In the genomic region with DNA sequence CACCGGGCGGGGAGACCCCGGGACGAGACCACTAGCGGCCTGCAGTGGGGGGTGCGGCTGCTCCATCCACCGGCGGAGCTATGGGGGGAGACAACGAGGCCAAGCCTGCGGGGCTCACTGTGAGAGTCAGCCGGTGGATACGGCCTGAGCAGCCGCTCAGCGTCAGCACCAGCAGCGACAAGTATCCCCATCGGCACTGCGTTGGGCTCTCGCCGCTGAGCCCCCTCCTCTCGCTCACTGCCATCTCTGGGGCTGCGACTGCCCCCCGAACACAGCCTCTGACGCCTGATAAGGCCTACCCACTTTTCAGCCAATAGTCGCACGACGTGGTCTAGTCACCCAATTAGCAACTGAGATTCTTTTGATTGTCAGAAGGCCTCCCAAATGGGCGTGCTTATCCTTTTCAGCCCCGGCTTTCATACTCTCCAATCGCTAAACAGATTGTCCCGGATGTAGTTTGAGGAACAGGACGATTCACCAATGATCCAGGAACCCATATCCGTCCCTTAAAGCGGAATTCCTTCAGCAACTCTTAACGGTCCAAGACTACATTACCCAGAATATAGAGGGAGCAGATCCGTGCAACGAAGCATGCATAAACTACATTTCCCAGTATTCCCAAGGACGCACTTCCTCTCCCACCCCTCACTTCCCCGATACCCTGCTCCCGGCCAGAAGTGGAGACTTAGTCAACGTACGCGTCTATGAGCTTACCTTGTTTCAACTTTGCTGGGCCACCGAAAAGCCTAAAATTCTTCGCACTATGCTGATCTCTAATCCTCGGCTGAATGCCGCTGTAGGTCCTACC, we compare ENCODE assay signal across 8 mouse cellular contexts. TPM values are rescaled to one million over a fixed set of nuclear protein-coding genes. Genes with fewer than 3 reads are reported as not detected.
DNase-seq lines count a peak whose midpoint lies in the region; ATAC-seq lines count a peak whose summit lies in the region.

No protein-coding gene starts in this region.

- WGBS in lung, embryonic 16.5 days: under 1% methylated on average over 45 of the region's 46 CpGs

- H3K9me3 ChIP-seq in lung, embryonic 16.5 days (ENCODE audit: control insufficient read depth, low read length): no peaks in the 10 kb centered on the region

- H3K27ac ChIP-seq in lung, embryonic 16.5 days (ENCODE audit: low read length): peak overlapping the region; percentile 95

- no peaks in the 10 kb centered on the region for H3K27me3 ChIP-seq in lung, embryonic 16.5 days (ENCODE audit: control insufficient read depth, insufficient read depth, low read depth, low read length)

- peak overlapping the region; percentile 76 for H3K4me3 ChIP-seq in lung, embryonic 16.5 days (ENCODE audit: low read length)

- peaks cover 6% of the 10 kb centered on the region; the same call in 1 of the 2 replicates for H3K36me3 ChIP-seq in lung, embryonic 16.5 days (ENCODE audit: control insufficient read depth, insufficient read depth, low read length)

- DNase-seq in MEL-GATA-1-ER (ENCODE audit: extremely low read depth, low read depth): peak; percentile 100
- peak; percentile 93 for DNase-seq in cerebellum, adult 8-10 months
- peak; percentile 99 for DNase-seq in forelimb bud, embryonic 11.5 days (ENCODE audit: low read depth, low spot score)
- peak; percentile 97 for DNase-seq in layer of hippocampus, adult 9-10 months (ENCODE audit: low spot score)
- peak; percentile 68 for DNase-seq in ovary, postnatal 10 days (ENCODE audit: low spot score)
- peak; percentile 86 to 93 for DNase-seq in thymus, postnatal 10 days (ENCODE audit: low spot score in 2 of 2)

- H3K4me2 ChIP-seq in lung, embryonic 16.5 days (ENCODE audit: low read depth, low read length): peak overlapping the region; percentile 94

- peak; percentile 78 to 79 for ATAC-seq in hematopoietic stem cell, adult 5-6 weeks (replicated peaks in 1 of 2; ENCODE audit: insufficient read depth in 1 of 2, low FRiP score in 2 of 2, low TSS enrichment in 1 of 2, low read depth in 1 of 2, poor library complexity in 2 of 2, severe bottlenecking in 2 of 2)
- ATAC-seq in lung, embryonic 16.5 days (ENCODE audit: low read depth): peak; percentile 90

- H3K9ac ChIP-seq in lung, embryonic 16.5 days (ENCODE audit: low read length): peak overlapping the region; percentile 87

- H3K4me1 ChIP-seq in lung, embryonic 16.5 days (replicated peaks; ENCODE audit: control insufficient read depth, insufficient read depth, low read length): peaks cover 20% of the 10 kb centered on the region

RNA-seq across cellular contexts. Expression of a gene that starts 0.6 kb away (rescaled TPM):
- 14.9 and 19.1 TPM in 2 replicates for total RNA-seq in hematopoietic stem cell, adult 5-6 weeks (2017)
- 41.0 and 44.2 TPM in 2 replicates for polyA plus RNA-seq in lung, embryonic 16.5 days (2015; fragmentation: Nextera tagmentation; extraction: Ambion mirVana)

RNA-seq across cellular contexts. Expression of a gene that starts 1.7 kb away (rescaled TPM):
- 9.4 and 17.9 TPM in 2 replicates for total RNA-seq in hematopoietic stem cell, adult 5-6 weeks (2017)
- polyA plus RNA-seq in lung, embryonic 16.5 days (2015; fragmentation: Nextera tagmentation; extraction: Ambion mirVana): 53.1 and 54.1 TPM in 2 replicates

RNA-seq across cellular contexts. Expression of a gene that starts 19.7 kb away (rescaled TPM):
- total RNA-seq in hematopoietic stem cell, adult 5-6 weeks (2017): 28.0 and 125 TPM in 2 replicates
- 3.2 and 8.4 TPM in 2 replicates for polyA plus RNA-seq in lung, embryonic 16.5 days (2015; fragmentation: Nextera tagmentation; extraction: Ambion mirVana)

RNA-seq across cellular contexts. Expression of a gene that starts 31.3 kb away (rescaled TPM):
- 238 and 297 TPM in 2 replicates for total RNA-seq in hematopoietic stem cell, adult 5-6 weeks (2017)
- 3.9 and 6.4 TPM in 2 replicates for polyA plus RNA-seq in lung, embryonic 16.5 days (2015; fragmentation: Nextera tagmentation; extraction: Ambion mirVana)

RNA-seq across cellular contexts. Expression of a gene that starts 53.6 kb away (rescaled TPM):
- 12.3 and 13.3 TPM in 2 replicates for total RNA-seq in hematopoietic stem cell, adult 5-6 weeks (2017)
- 0.26 and 0.29 TPM in 2 replicates for polyA plus RNA-seq in lung, embryonic 16.5 days (2015; fragmentation: Nextera tagmentation; extraction: Ambion mirVana)

Comparison
In these comparisons a context has a peak if more than half of its experiments do, and no peak if none do; other contexts are left out.
1. Peak in every context shown above with its lines: DNase-seq, ATAC-seq, H3K4me3 ChIP-seq and H3K27ac ChIP-seq.